Mouse (Mus musculus) embryonic facial prominence, embryonic 11.5 days (tissue): ENCODE measurements at regions not wholly inside any gene's neighbourhood (a gene's known extent, or its start where the extent isn't known, plus 50 kb on each side); places are given as distances from the start of the nearest gene placed in this dataset.

Experiments used
- ATAC-seq: fragments of 200-750 bp; cut with Nextera tagmentation; replicated peaks from 2 replicates; pipeline ENCODE4 v1.8.0; 2017; ENCODE audit warnings: low read depth; ENCODE audit not compliant: insufficient number of reproducible peaks, low FRiP score, low TSS enrichment
- DNase-seq: peaks from one replicate; pipeline ENCODE4 v3.0.0-alpha.2; 2015; ENCODE audit warnings: low spot score
- H3K27ac ChIP-seq: fragments of 300-500 bp; sonication (generic); replicated peaks from 2 replicates; pipeline ENCODE4 v1.5.1; 2014; ENCODE audit warnings: mild to moderate bottlenecking, low read depth, low read length, control low read depth
- H3K27me3 ChIP-seq: fragments of 300-500 bp; sonication (generic); 2 replicates; pipeline ENCODE4 v1.6.1; 2014; ENCODE audit warnings: mild to moderate bottlenecking, low read length, moderate library complexity, mixed read lengths; ENCODE audit not compliant: control insufficient read depth, insufficient read depth
- H3K36me3 ChIP-seq: fragments of 300-500 bp; sonication (generic); replicated peaks from 2 replicates; pipeline ENCODE4 v1.6.1; 2014; ENCODE audit warnings: low read depth, mild to moderate bottlenecking, low read length, moderate library complexity, mixed read lengths; ENCODE audit not compliant: control insufficient read depth, insufficient read depth
- H3K4me1 ChIP-seq: fragments of 300-500 bp; sonication (generic); 2 replicates; pipeline ENCODE4 v1.6.1; 2014; ENCODE audit warnings: low read length, mixed read lengths; ENCODE audit not compliant: control insufficient read depth, insufficient read depth
- H3K4me2 ChIP-seq: fragments of 300-500 bp; sonication (generic); 2 replicates; pipeline ENCODE4 v1.6.1; 2014; ENCODE audit warnings: low read depth, mild to moderate bottlenecking, control low read depth, low read length, moderate library complexity
- H3K4me3 ChIP-seq: fragments of 300-500 bp; sonication (generic); 2 replicates; pipeline ENCODE4 v1.5.1; 2014; ENCODE audit warnings: low read depth, low read length, control low read depth
- H3K9ac ChIP-seq: fragments of 300-500 bp; sonication (generic); replicated peaks from 2 replicates; pipeline ENCODE4 v1.6.1; 2014; ENCODE audit warnings: mild to moderate bottlenecking, control low read depth, low read length
- H3K9me3 ChIP-seq: fragments of 300-500 bp; sonication (generic); replicated peaks from 2 replicates; pipeline ENCODE4 v1.6.1; 2016; ENCODE audit warnings: mild to moderate bottlenecking, low read length, inconsistent platforms, mixed read lengths; ENCODE audit not compliant: control insufficient read depth
- WGBS: fragments of 180-500 bp; shearing (Covaris S2); extraction: QIAGEN DNeasy Blood & Tissue Kit; methylation state at CpG from one replicate; pipeline ENCODE4 v1.1.7; 2014; 5-methylcytosine and 5-hydroxymethylcytosine counted together

DNA sequence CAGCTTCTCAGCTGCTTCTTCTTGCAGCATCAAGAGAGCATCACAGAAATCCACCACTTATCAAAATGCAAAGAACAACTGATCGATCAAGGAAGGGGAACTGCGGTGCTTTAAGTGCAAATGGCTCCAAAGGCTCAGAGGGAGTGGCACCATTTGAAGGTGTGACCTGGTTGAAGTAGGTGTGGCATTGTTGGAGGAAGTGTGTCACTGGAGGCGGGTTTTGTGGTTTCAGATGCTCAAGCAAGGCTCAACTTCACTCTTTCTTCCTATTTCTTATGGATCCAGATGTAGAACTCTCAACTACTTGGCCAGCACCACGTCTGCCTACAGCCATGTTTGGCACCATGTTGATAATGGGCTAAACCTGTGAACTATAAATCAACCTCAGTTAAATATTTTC is 334.5 kb downstream of the Lpin1 start:
- DNase-seq (no peak), ATAC-seq (no peak)
- 83% methylated on average over 4 of the region's 4 CpGs for WGBS
- no peaks in the 10 kb centered on the region for H3K4me1 ChIP-seq
- H3K4me2 ChIP-seq, result no peak overlapping the region
- H3K9ac ChIP-seq, result no peak overlapping the region
- H3K27ac ChIP-seq, result no peak overlapping the region
- H3K27me3 ChIP-seq, result no peaks in the 10 kb centered on the region
- no peaks in the 10 kb centered on the region for H3K9me3 ChIP-seq
- H3K4me3 ChIP-seq, result no peak overlapping the region
- H3K36me3 ChIP-seq, result no peaks in the 10 kb centered on the region

DNA sequence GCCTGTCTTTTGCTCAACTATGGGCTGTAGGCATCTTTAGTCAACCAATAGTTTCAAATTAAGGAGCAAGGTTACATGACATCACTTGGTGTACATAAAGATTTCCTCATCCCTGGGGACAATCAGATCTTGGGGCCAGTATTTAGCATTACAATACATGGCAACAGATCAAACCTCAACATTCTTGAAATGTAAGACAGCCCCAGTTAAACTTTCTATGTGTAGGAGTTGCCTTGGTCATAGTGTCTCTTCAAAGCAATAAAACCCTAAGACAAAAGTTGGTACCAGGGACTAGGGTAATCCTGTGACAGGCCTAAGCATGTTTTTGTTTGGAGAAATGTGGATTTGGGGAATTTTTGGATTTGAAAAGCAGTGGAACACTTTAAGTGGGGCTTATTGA is 338.3 kb downstream of the Lpin1 start:
- H3K4me1 ChIP-seq, result no peaks in the 10 kb centered on the region
- no peak overlapping the region for H3K9ac ChIP-seq
- DNase-seq (no peak), ATAC-seq (no peak)
- H3K4me2 ChIP-seq, result no peak overlapping the region
- no peaks in the 10 kb centered on the region for H3K9me3 ChIP-seq
- no peak overlapping the region for H3K4me3 ChIP-seq
- no peaks in the 10 kb centered on the region for H3K36me3 ChIP-seq
- no peaks in the 10 kb centered on the region for H3K27me3 ChIP-seq
- no peak overlapping the region for H3K27ac ChIP-seq

DNA sequence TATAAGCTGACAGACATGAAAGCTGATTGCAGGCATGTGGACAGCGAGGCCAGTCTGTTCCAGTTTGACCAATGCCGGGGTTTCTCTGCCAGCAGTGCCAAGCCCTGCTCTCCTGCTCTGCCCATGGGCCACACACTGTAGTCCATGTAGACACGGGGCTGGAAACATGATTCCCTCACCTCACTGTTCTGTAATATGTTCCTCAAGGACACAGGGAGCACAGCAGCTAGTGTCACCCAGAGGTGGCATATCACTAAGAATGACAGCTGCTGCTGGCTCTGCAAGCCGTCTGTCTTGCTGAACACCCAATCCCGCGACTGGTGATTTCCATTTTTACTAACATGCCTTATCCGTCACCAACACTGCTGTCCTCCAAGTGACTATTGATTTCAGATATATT is 339.9 kb downstream of the Lpin1 start:
- ATAC-seq (no peak), DNase-seq (no peak)
- no peaks in the 10 kb centered on the region for H3K27me3 ChIP-seq
- no peak overlapping the region for H3K4me2 ChIP-seq
- H3K9ac ChIP-seq, result no peak overlapping the region
- H3K4me3 ChIP-seq, result no peak overlapping the region
- no peak overlapping the region for H3K27ac ChIP-seq
- 81% methylated on average over 7 of the region's 7 CpGs for WGBS
- no peaks in the 10 kb centered on the region for H3K4me1 ChIP-seq
- H3K9me3 ChIP-seq, result no peaks in the 10 kb centered on the region
- no peaks in the 10 kb centered on the region for H3K36me3 ChIP-seq

DNA sequence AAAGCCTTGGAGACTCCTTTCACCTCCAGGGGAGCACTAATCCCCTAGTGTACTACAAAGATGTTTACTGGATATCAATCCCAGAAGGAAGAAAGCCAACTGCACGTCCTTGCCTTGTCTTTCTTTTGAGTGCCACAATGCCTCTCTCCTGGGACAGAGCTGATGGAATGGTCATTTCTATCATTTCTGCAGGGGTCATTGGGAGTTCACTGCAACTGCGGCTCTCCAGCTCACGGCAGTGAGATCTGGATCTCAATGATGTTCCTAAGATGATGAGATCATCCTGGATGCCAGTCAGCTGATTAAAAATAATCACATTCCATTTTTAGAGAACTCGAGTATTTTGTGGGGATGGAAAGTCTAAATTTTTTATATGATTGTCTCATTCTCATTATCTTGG is 341.1 kb downstream of the Lpin1 start:
- no peak for DNase-seq
- Histone ChIP-seq H3K4me3 (no peak overlapping the region), H3K4me1 (no peaks in the 10 kb centered on the region), H3K4me2 (no peak overlapping the region), H3K27me3 (no peaks in the 10 kb centered on the region), H3K36me3 (no peaks in the 10 kb centered on the region), H3K27ac (no peak overlapping the region), H3K9ac (no peak overlapping the region), H3K9me3 (no peaks in the 10 kb centered on the region)
- no peak for ATAC-seq
- 69% methylated on average over 4 of the region's 4 CpGs for WGBS

DNA sequence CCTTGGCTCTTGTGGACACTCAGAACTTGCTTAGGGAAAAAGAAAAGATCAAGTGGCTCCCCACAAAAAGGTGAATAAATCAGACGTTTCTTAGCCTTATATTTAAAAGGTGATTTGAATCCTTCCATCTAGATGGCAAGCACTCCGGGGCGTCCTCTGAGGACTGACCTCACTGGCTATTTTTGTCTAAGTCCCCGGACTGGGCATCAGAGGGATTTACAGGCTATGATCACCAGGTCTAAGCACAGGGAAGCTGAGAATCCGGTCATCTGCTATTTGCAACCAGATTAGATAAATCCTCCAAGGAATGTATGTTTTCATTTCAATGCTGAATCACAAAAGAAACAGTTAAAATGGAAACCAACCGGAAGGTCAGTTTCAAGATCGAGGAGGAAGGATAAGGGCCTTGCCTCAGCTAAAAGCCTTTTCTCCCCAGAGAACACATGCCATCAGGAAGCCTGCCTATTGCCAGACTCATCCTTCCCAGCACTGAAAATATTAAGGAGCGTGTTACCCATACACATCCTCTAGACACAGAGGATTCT is 342.1 kb downstream of the Lpin1 start:
- DNase-seq, result no peak
- no peak overlapping the region for H3K4me3 ChIP-seq
- H3K27me3 ChIP-seq, result no peaks in the 10 kb centered on the region
- H3K4me2 ChIP-seq, result no peak overlapping the region
- H3K36me3 ChIP-seq, result no peaks in the 10 kb centered on the region
- 67% methylated on average over 8 of the region's 8 CpGs for WGBS
- H3K9me3 ChIP-seq, result no peaks in the 10 kb centered on the region
- H3K4me1 ChIP-seq, result no peaks in the 10 kb centered on the region
- no peak overlapping the region for H3K27ac ChIP-seq
- ATAC-seq, result no peak
- H3K9ac ChIP-seq, result no peak overlapping the region

DNA sequence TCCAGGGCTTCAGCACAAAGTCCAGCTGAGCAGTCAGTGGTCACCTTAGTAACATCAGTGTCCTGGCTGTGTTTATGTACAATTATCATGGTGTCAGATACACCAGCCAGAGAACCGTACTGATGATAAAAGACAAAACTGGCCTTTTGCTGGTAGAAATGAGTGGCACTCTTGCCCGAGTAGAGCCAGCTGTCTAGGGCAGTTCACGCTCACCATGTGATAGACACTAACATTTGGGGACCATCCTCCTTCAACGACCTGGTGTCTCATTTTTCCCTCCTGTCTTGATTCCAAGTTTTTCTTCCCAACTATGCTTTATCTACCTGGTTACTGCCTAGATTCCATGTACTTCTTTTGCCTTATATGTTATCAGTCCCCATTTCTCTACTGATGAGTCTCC is 349.3 kb downstream of the Lpin1 start:
- ATAC-seq (no peak), DNase-seq (no peak)
- WGBS, result 79% methylated on average over 4 of the region's 4 CpGs
- Histone ChIP-seq H3K9me3 (no peaks in the 10 kb centered on the region), H3K9ac (no peak overlapping the region), H3K4me2 (no peak overlapping the region), H3K36me3 (no peaks in the 10 kb centered on the region), H3K4me3 (no peak overlapping the region), H3K27me3 (no peaks in the 10 kb centered on the region), H3K4me1 (no peaks in the 10 kb centered on the region), H3K27ac (no peak overlapping the region)

DNA sequence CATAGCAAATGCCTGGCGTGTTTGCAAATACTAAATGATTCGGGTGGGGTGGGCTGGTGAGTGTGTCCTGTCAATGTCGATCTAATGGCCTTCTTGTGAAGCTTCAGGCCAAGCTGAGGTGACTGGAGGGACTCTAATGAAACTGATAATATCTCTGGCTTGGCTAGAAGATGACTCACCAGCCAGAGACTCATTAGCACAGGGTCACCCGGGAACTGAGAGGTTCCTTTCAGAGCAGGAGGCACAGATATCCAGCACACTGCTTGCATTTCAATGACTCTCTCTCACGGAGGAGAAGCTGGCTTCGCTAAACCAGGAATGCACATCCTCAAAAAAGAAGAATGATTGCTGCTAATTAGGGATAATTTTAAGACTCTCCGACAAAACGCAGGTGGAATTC is 349.8 kb downstream of the Lpin1 start:
- no peak overlapping the region for H3K9ac ChIP-seq
- no peak for ATAC-seq

DNA sequence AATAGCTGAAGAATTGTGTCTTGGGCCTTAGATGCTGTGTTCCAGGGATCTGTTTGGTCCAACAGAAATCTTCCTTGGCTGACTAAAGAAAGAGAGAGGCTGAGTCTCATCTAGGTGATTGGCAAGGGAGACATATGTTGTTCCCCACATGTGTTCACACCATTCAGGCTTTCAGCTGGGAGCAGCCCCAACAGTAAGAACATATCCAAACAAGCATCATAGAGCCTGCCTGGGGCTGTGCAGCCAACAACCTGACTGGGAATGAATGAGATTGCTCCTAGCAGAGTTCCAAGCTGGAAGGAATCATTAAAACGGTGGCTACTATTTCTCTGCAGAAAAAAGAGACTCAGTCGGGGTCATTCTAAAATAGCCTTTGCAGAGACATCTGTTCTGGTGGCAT is 350.3 kb downstream of the Lpin1 start:
- 82% methylated on average over 2 of the region's 2 CpGs for WGBS
- Histone ChIP-seq H3K36me3 (no peaks in the 10 kb centered on the region), H3K27ac (no peak overlapping the region), H3K9me3 (no peaks in the 10 kb centered on the region), H3K4me2 (no peak overlapping the region), H3K9ac (no peak overlapping the region), H3K27me3 (no peaks in the 10 kb centered on the region), H3K4me3 (no peak overlapping the region), H3K4me1 (no peaks in the 10 kb centered on the region)
- ATAC-seq (no peak), DNase-seq (no peak)

More for the DNA sequence above, 349.8 kb downstream of the Lpin1 start:
- Histone ChIP-seq H3K27ac (no peak overlapping the region), H3K27me3 (no peaks in the 10 kb centered on the region), H3K4me3 (no peak overlapping the region), H3K36me3 (no peaks in the 10 kb centered on the region), H3K9me3 (no peaks in the 10 kb centered on the region), H3K4me2 (no peak overlapping the region), H3K4me1 (no peaks in the 10 kb centered on the region)
- DNase-seq, result no peak
- WGBS, result 66% methylated on average over 8 of the region's 8 CpGs
